Mouse (Mus musculus) intestine, postnatal 0 days (tissue): ENCODE results near the gene Psme1. TPM values are rescaled to one million over a fixed set of nuclear protein-coding genes. Genes with fewer than 3 reads are reported as not detected.

Experiments
- ATAC-seq: fragments of 200-750 bp; cut with Nextera tagmentation; 2 replicates; pipeline ENCODE4 v1.8.0; 2017; ENCODE audit warnings: mild to moderate bottlenecking, moderate TSS enrichment, moderate library complexity
- H3K27ac ChIP-seq: fragments of 300-500 bp; sonication (generic); 2 replicates; pipeline ENCODE4 v1.5.1; 2014; ENCODE audit warnings: mild to moderate bottlenecking, low read depth, low read length, moderate library complexity
- H3K27me3 ChIP-seq: fragments of 300-500 bp; sonication (generic); replicated peaks from 2 replicates; pipeline ENCODE4 v1.6.1; 2014; ENCODE audit warnings: low read length, mixed read lengths; ENCODE audit not compliant: control insufficient read depth, insufficient read depth
- H3K36me3 ChIP-seq: fragments of 300-500 bp; sonication (generic); 2 replicates; pipeline ENCODE4 v1.6.1; 2014; ENCODE audit warnings: mild to moderate bottlenecking, moderate library complexity; ENCODE audit not compliant: control insufficient read depth, insufficient read depth
- H3K4me1 ChIP-seq: fragments of 300-500 bp; sonication (generic); replicated peaks from 2 replicates; pipeline ENCODE4 v1.6.1; 2014; ENCODE audit warnings: antibody characterized with exemption, low read length, mixed read lengths; ENCODE audit not compliant: control insufficient read depth, insufficient read depth
- H3K4me2 ChIP-seq: fragments of 300-500 bp; sonication (generic); replicated peaks from 2 replicates; pipeline ENCODE4 v1.6.1; 2014; ENCODE audit warnings: low read depth, mild to moderate bottlenecking, moderate library complexity
- H3K4me3 ChIP-seq: fragments of 300-500 bp; sonication (generic); 2 replicates; pipeline ENCODE4 v1.5.1; 2014; ENCODE audit warnings: low read depth, low read length
- H3K9ac ChIP-seq: fragments of 300-500 bp; sonication (generic); 2 replicates; pipeline ENCODE4 v1.6.1; 2014; ENCODE audit warnings: mild to moderate bottlenecking, low read depth, low read length
- H3K9me3 ChIP-seq: fragments of 300-500 bp; sonication (generic); 2 replicates; pipeline ENCODE4 v1.6.1; 2016; ENCODE audit warnings: mixed run types; ENCODE audit not compliant: control insufficient read depth
- CTCF ChIP-seq: sonication (generic); IDR thresholded peaks from 2 replicates; pipeline ENCODE4 v1.5.1; 2016; ENCODE audit warnings: low read depth, mild to moderate bottlenecking, control low read depth, antibody characterized with exemption, moderate library complexity
- WGBS: fragments of 180-500 bp; shearing (Covaris S2); extraction: QIAGEN DNeasy Blood & Tissue Kit; methylation state at CpG from one replicate; pipeline ENCODE4 v1.1.7; 2014; 5-methylcytosine and 5-hydroxymethylcytosine counted together
- polyA plus RNA-seq: library from polyadenylated mRNA; unstranded; fragments of >200 nt; fragmentation: Nextera tagmentation; extraction: Ambion mirVana; gene quantifications from 2 replicates; pipeline ENCODE4 v1.2.1, GENCODE M21; 2015

The Psme1 gene
- polyA plus RNA-seq, 1 experiment from 2014 or later, result 283 TPM

DNA sequence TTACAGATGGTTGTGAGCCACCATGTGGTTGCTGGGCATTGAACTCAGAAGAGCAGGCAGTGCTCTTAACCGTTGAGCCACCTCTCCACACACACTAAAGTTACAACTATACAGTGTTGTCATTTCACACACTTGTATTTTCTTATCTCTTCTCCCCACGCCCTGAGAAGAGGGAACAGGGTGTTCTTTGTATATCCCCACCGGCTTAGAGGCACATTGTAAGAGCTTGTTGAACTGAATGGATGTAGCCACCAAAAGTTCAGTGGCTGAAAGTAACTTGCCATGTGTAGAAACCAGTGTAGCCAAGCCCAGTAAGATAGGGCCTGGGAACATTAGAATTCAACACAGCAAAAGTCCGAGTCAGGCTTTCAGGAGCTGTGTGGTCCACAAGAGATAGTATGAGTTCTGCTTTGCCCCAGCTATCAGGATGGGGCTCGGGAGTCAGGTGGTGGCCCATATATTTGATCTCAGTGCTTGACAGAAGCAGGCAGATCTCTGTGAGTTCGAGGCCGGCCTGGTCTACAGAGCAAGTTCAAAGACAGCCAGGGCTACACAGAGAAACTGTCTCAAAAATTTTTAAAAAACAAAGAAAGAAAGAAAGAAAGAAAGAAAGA, 36.7 kb downstream of the Psme1 start:
- H3K4me2 ChIP-seq, result no peak overlapping the region
- no peaks in the 10 kb centered on the region for H3K9me3 ChIP-seq
- no peak overlapping the region for H3K9ac ChIP-seq
- H3K27ac ChIP-seq, result no peak overlapping the region
- H3K36me3 ChIP-seq, result peaks cover 6% of the 10 kb centered on the region
- WGBS, result 64% methylated on average over 7 of the region's 7 CpGs
- H3K27me3 ChIP-seq, result no peaks in the 10 kb centered on the region
- 0 out of 2 replicates have a peak, but pooled peaks cover 4% of the 10 kb centered on the region for H3K4me1 ChIP-seq
- peak; percentile 41; the same call in 1 of the 2 replicates for ATAC-seq
- H3K4me3 ChIP-seq, result no peak overlapping the region
- no peak for TF ChIP-seq CTCF

DNA sequence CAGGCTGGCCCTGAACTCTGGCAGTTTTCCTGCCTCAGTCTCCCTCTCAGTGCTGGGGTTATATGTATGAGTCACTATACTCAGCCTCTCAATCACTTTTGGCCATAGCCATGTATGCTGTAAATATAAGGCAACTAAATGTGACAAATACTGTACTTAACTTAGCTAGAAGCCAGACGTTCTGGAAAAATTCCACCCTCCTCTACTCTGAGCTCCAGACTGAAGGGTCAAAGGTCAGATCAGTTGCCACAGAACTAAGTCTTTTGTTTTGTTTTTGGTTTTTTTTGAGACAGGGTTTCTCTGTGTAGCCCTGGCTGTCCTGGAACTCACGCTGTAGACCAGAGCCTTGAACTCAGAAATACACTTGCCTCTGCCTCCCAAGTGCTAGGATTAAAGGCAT, 38.0 kb downstream of the Psme1 start:
- no peak for TF ChIP-seq CTCF
- Histone ChIP-seq H3K9ac (no peak overlapping the region), H3K27ac (no peak overlapping the region), H3K4me2 (no peak overlapping the region), H3K27me3 (no peaks in the 10 kb centered on the region), H3K4me3 (no peak overlapping the region), H3K4me1 (0 out of 2 replicates have a peak, but pooled peaks cover 4% of the 10 kb centered on the region), H3K36me3 (no peaks in the 10 kb centered on the region), H3K9me3 (no peaks in the 10 kb centered on the region)
- ATAC-seq, result no peak
- WGBS, result 41% methylated on average over 2 of the region's 2 CpGs

DNA sequence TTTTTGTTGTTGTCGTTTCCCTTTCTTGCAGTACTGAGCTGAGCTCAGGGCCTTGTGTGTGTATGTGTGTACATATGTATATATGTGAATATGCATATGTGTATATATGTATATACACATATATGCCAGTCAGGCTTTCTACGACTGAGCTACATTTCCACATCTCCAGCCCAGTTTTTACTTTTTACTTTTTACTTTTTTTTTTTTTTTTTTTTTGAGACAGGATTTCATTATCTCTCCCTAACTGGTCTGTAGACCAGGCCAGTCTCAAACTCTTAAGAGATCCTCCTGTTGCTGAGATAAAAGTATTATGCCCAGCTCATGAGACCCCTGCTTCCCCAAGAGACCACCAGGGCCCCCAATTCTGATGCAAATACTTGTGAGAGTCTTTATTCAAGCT, 38.9 kb downstream of the Psme1 start:
- Histone ChIP-seq H3K36me3 (no peaks in the 10 kb centered on the region), H3K9me3 (no peaks in the 10 kb centered on the region), H3K9ac (no peak overlapping the region), H3K4me3 (no peak overlapping the region), H3K27ac (no peak overlapping the region), H3K27me3 (no peaks in the 10 kb centered on the region), H3K4me2 (no peak overlapping the region), H3K4me1 (0 out of 2 replicates have a peak, but pooled peaks cover 4% of the 10 kb centered on the region)
- WGBS, result 75% methylated on average over 2 of the region's 2 CpGs
- no peak for ATAC-seq
- no peak for TF ChIP-seq CTCF

- no peaks in the 10 kb centered on the region for H3K27me3 ChIP-seq
- TF ChIP-seq CTCF, result peak; percentile 55
- H3K27ac ChIP-seq, result no peak within 1 kb of the TSS
- 20% methylated on average over 21 of the region's 21 CpGs for WGBS
- H3K4me1 ChIP-seq, result 0 out of 2 replicates have a peak, but pooled peaks cover 4% of the 10 kb centered on the region
- H3K9ac ChIP-seq, result peak within 1 kb of the TSS; percentile 40
- H3K36me3 ChIP-seq, result peaks cover 2% of the 10 kb centered on the region; the same call in 1 of the 2 replicates
- peak within 1 kb of the TSS; percentile 34 for H3K4me3 ChIP-seq
- peak; percentile 88 for ATAC-seq
- H3K9me3 ChIP-seq, result no peaks in the 10 kb centered on the region
- H3K4me2 ChIP-seq, result peak within 1 kb of the TSS; percentile 59
These were observed 39.9 kb downstream of the Psme1 start, which contains the start of gene Rec8 for GRCm38 (mm10) chr14:55617822-55618221. Rec8 (plus strand) TSS chr14:55618037.

- no peak for ATAC-seq
- Histone ChIP-seq H3K9ac (peak overlapping the region; percentile 40), H3K4me3 (peak overlapping the region; percentile 34), H3K9me3 (no peaks in the 10 kb centered on the region), H3K27ac (no peak overlapping the region), H3K36me3 (peaks cover 2% of the 10 kb centered on the region; the same call in 1 of the 2 replicates), H3K4me2 (peak overlapping the region; percentile 59), H3K4me1 (0 out of 2 replicates have a peak, but pooled peaks cover 4% of the 10 kb centered on the region), H3K27me3 (no peaks in the 10 kb centered on the region)
- WGBS, result 26% methylated on average over 22 of the region's 22 CpGs
- TF ChIP-seq CTCF, result no peak
These were observed 40.7 kb downstream of the Psme1 start for GRCm38 (mm10) chr14:55618486-55619195.

- no peak for ATAC-seq
- H3K4me1 ChIP-seq, result no peaks in the 10 kb centered on the region
- 75% methylated on average over 27 of the region's 27 CpGs for WGBS
- no peaks in the 10 kb centered on the region for H3K27me3 ChIP-seq
- H3K4me2 ChIP-seq, result no peak overlapping the region
- H3K9ac ChIP-seq, result no peak overlapping the region
- peaks cover 83% of the 10 kb centered on the region for H3K36me3 ChIP-seq
- 0 out of 2 replicates have a peak overlapping the region, but pooled peaks have one; percentile 7 for H3K27ac ChIP-seq
- H3K9me3 ChIP-seq, result no peaks in the 10 kb centered on the region
- H3K4me3 ChIP-seq, result no peak overlapping the region
- TF ChIP-seq CTCF, result no peak
These were observed 50.3 kb downstream of the Psme1 start for GRCm38 (mm10) chr14:55628077-55628827.
